Comparison of ENCODE assay signal across 8 mouse cellular contexts in the genomic region with DNA sequence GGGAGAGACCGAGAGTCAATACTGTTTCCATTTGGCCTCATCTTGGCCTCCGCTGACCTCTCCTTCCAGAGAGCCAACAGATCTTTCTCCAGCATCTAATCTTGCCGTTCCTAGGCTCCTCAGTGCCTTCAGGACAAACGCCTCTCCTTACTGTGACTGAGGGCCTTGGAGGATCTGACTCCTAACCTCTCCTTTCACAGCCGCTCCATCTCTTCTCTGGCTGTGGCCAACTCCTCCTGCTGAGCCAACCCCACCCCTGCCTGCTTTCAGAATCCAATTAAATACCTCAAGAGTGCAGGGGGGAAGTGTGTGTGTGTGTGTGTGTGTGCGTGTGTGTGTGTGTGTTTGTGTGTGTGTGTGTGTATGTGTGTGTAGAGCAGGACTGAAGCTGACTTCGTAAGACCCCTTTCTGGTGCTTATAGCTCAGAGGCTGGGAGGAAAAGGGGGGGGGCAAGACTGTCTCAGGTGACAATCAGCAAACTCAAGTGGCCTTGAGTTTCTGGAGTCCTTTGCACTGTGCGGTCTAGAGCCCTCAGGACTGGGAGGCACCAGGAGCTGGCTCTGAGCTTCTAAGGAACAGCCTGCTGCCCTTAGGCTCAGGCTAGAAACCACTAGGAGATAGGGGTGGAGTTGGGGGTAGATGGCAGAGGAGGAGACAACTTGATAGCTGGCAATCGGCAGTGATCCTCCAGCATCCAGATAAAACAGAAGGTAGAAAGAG. TPM values are rescaled to one million over a fixed set of nuclear protein-coding genes. Genes with fewer than 3 reads are reported as not detected.
DNase-seq lines count a peak whose midpoint lies in the region; ATAC-seq and TF ChIP-seq lines count a peak whose summit lies in the region.

No protein-coding gene starts in this region.

- ATAC-seq in heart, embryonic 13.5 days (ENCODE audit: extremely low read depth, insufficient number of reproducible peaks, low FRiP score, low TSS enrichment) = no peak
- ATAC-seq in intestine, embryonic 16.5 days = peak; percentile 45
- ATAC-seq in midbrain, embryonic 14.5 days (ENCODE audit: low FRiP score, low TSS enrichment) = no peak
- ATAC-seq in megakaryocyte progenitor cell, adult 5-6 weeks (replicated peaks; ENCODE audit: poor library complexity) = no peak

- peaks cover 44% of the 10 kb centered on the region for H3K27me3 ChIP-seq in heart, embryonic 13.5 days (replicated peaks)
- no peaks in the 10 kb centered on the region for H3K27me3 ChIP-seq in intestine, embryonic 16.5 days (replicated peaks; ENCODE audit: control insufficient read depth, insufficient read depth, low read length)
- no peaks in the 10 kb centered on the region for H3K27me3 ChIP-seq in midbrain, embryonic 14.5 days (ENCODE audit: control insufficient read depth, insufficient read depth, low read length)

- TF ChIP-seq CTCF in brain, embryonic 14.5 days (IDR thresholded peaks at IDR 0.05; ENCODE audit: borderline replicate concordance, extremely low read depth, insufficient read depth, insufficient read length) = no peak

- peak overlapping the region; percentile 69 for H3K4me2 ChIP-seq in heart, embryonic 13.5 days
- H3K4me2 ChIP-seq in intestine, embryonic 16.5 days (ENCODE audit: low read depth, low read length) = peak overlapping the region; percentile 62
- H3K4me2 ChIP-seq in midbrain, embryonic 14.5 days (ENCODE audit: low read length) = no peak overlapping the region

- H3K9me3 ChIP-seq in heart, embryonic 13.5 days = no peaks in the 10 kb centered on the region
- H3K9me3 ChIP-seq in intestine, embryonic 16.5 days (ENCODE audit: control insufficient read depth, low read length) = no peaks in the 10 kb centered on the region
- no peaks in the 10 kb centered on the region for H3K9me3 ChIP-seq in midbrain, embryonic 14.5 days (ENCODE audit: control insufficient read depth, low read length)

- intact Hi-C loops in heart, postnatal 36 days (cut with DNase I) = no loop called here

- no peak overlapping the region for H3K4me3 ChIP-seq in heart, embryonic 13.5 days
- H3K4me3 ChIP-seq in intestine, embryonic 16.5 days (ENCODE audit: low read length) = peak overlapping the region; percentile 47
- H3K4me3 ChIP-seq in midbrain, embryonic 14.5 days (replicated peaks; ENCODE audit: low read depth, low read length) = no peak overlapping the region

- peak overlapping the region; percentile 61 for H3K27ac ChIP-seq in heart, embryonic 13.5 days (replicated peaks)
- peak overlapping the region; percentile 97 for H3K27ac ChIP-seq in intestine, embryonic 16.5 days (ENCODE audit: low read length)
- peak overlapping the region; percentile 63 for H3K27ac ChIP-seq in midbrain, embryonic 14.5 days (replicated peaks; ENCODE audit: low read depth, low read length)

- peaks cover 34% of the 10 kb centered on the region for H3K4me1 ChIP-seq in heart, embryonic 13.5 days
- peaks cover 20% of the 10 kb centered on the region for H3K4me1 ChIP-seq in intestine, embryonic 16.5 days (ENCODE audit: control insufficient read depth, insufficient read depth, low read length)
- peaks cover 14% of the 10 kb centered on the region for H3K4me1 ChIP-seq in midbrain, embryonic 14.5 days (ENCODE audit: control insufficient read depth, insufficient read depth, low read length)

- H3K36me3 ChIP-seq in heart, embryonic 13.5 days = no peaks in the 10 kb centered on the region
- no peaks in the 10 kb centered on the region for H3K36me3 ChIP-seq in intestine, embryonic 16.5 days (ENCODE audit: control insufficient read depth, insufficient read depth, low read length)
- H3K36me3 ChIP-seq in midbrain, embryonic 14.5 days (ENCODE audit: control insufficient read depth, insufficient read depth, low read length) = no peaks in the 10 kb centered on the region

- no peak for DNase-seq in heart, postnatal 36 days
- peak; percentile 59 for DNase-seq in brain, embryonic 14.5 days (ENCODE audit: low read depth)
- peak; percentile 48 for DNase-seq in midbrain, embryonic 14.5 days
- DNase-seq in thymus, postnatal 36 days = no peak
- no peak for DNase-seq in frontal cortex, postnatal 36 days (ENCODE audit: low spot score in 2 of 2)

- TF ChIP-seq POLR2A in brain, embryonic 14.5 days (IDR thresholded peaks at IDR 0.05; ENCODE audit: borderline replicate concordance, extremely low read depth, insufficient read depth, insufficient read length, poor library complexity, severe bottlenecking) = no peak

- H3K9ac ChIP-seq in heart, embryonic 13.5 days = peak overlapping the region; percentile 71
- H3K9ac ChIP-seq in intestine, embryonic 16.5 days (ENCODE audit: low read depth, low read length) = peak overlapping the region; percentile 36; the same call in 1 of the 2 replicates
- H3K9ac ChIP-seq in midbrain, embryonic 14.5 days (replicated peaks; ENCODE audit: low read length) = 0 out of 2 replicates have a peak overlapping the region, but pooled peaks have one; percentile 16

- 42% methylated on average over 9 of the region's 9 CpGs for WGBS in heart, embryonic 13.5 days
- 23% methylated on average over 9 of the region's 9 CpGs for WGBS in intestine, embryonic 16.5 days
- WGBS in midbrain, embryonic 14.5 days = 29% methylated on average over 9 of the region's 9 CpGs

RNA-seq across cellular contexts. Expression of gene Kcnb1, which starts 59.7 kb away (rescaled TPM):
- polyA plus RNA-seq in heart, embryonic 13.5 days (2015; fragmentation: Nextera tagmentation; extraction: Ambion mirVana) = 0.19 and 0.49 TPM in 2 replicates
- total RNA-seq in heart, postnatal 36 days (2021) = 10 to 100 TPM; 39.2 to 51.7 TPM
- 4.5 and 9.2 TPM in 2 replicates for polyA plus RNA-seq in brain, embryonic 14.5 days (2012; rRNA removed)
- polyA plus RNA-seq in intestine, embryonic 16.5 days (2015; fragmentation: Nextera tagmentation; extraction: Ambion mirVana) = 1.1 TPM in 2 replicates
- polyA plus RNA-seq in midbrain, embryonic 14.5 days (2014; fragmentation: Nextera tagmentation; extraction: Ambion mirVana) = 3.1 and 5.2 TPM in 2 replicates
- total RNA-seq in megakaryocyte progenitor cell, adult 5-6 weeks (2015) = 0.34 and 0.47 TPM in 2 replicates
- total RNA-seq in megakaryocyte progenitor cell, adult 5-6 weeks (2017) = 0.75 and 1.8 TPM in 2 replicates

Comparison
In these comparisons a context has a peak if more than half of its experiments do, and no peak if none do; other contexts are left out.
1. H3K9ac ChIP-seq: peak in every context shown above with its lines; median percentile 71 in heart, embryonic 13.5 days; 36 in intestine, embryonic 16.5 days; 16 in midbrain, embryonic 14.5 days.
2. DNase-seq: peak in brain, embryonic 14.5 days (single experiment) and midbrain, embryonic 14.5 days (single experiment); none in heart, postnatal 36 days (0 of 2), thymus, postnatal 36 days (0 of 2) and frontal cortex, postnatal 36 days (0 of 2).
3. Peak in every context shown above with its lines, with median percentiles within 50 percentile points of each other: H3K27ac ChIP-seq.